Mouse (Mus musculus): ENCODE results near the gene Ireb2.

DNA sequence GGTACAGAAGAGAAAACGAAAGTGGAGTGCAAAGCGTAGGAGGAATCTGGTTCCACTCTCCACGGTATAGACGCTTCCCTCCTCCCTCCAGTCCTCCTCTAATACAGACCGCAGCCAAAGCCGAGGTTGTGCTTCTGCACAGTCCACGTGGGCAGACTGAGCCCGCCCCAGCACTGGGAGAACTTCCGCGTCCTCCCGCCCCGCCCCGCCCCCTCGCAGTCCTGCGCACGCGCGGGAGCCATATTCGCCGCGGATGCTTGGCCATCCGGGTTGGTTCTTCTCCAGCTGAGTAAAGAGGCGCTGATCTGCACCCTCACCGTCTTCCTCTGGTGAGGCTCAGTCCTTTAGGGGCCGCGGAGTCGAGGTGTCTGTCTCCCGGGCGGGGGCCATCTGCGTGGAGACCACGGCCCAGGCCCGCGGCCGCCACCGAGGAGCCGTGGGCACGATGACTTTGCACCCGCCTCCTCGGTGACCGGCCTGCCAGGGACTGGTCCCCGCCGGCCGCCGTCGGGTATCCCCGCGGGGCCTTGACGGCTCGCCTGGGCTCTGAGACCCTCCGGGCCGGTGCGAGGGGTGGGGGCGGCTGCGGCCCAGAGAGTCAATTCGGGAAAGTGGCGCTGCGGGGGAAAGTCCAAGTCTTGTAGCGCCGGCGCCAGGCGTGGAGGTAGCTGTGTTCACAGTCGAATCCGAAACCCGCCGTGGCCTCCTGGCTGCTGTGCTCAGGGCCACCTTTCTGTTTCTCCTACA, 87.2 kb downstream of the Ireb2 start, which contains the start of the genes Psma4 and AY074887:
- TF ChIP-seq CTCF (IDR thresholded peaks at IDR 0.05; ENCODE audit: low read depth): no peak
- TF ChIP-seq EP300 (optimal IDR thresholded peaks at IDR 0.05): no peak
